Mouse (Mus musculus) mouse trophoblast stem cell (cell line): ENCODE data around the gene Kctd17.

Experiments
- in situ Hi-C, 2 experiments: fragments of 300-500 bp; cut with MseI, MboI; formaldehyde crosslinking; loops; 2 replicates in 1 of 2; 3 replicates in 1 of 2; pipeline ENCODE4 v1.15.1; 2025

Kctd17 gene

GRCm38 (mm10) chr15:78481448-78482000 lies 53.2 kb downstream of the Kctd17 start:
- in situ Hi-C loops: no loop called here

- in situ Hi-C loops: no loop called here
Measured at GRCm38 (mm10) chr15:78482518-78482917, 54.2 kb downstream of the Kctd17 start.

DNA sequence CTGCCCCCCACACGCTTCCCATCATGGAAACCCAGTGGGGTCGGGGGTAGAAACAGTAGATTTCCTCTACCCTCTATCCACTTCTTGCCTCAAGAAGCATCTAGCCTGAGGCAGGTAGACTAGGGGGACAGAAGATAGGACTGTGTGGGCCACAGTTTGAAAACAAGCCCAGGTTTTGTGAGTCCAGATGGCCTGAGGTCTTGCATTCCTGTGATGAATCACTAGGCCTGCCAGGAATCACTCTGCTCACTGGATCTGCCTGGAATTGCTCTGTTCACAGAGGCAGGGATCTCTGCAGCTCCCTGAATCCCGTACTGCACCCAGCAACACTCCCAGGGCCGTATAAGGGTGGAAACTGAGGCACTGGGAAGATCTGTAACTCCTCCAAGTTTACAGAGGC lies 54.9 kb downstream of the Kctd17 start:
- in situ Hi-C loops: no loop called here

GRCm38 (mm10) chr15:78486564-78486963 lies 58.2 kb downstream of the Kctd17 start:
- in situ Hi-C loops: no loop called here

DNA sequence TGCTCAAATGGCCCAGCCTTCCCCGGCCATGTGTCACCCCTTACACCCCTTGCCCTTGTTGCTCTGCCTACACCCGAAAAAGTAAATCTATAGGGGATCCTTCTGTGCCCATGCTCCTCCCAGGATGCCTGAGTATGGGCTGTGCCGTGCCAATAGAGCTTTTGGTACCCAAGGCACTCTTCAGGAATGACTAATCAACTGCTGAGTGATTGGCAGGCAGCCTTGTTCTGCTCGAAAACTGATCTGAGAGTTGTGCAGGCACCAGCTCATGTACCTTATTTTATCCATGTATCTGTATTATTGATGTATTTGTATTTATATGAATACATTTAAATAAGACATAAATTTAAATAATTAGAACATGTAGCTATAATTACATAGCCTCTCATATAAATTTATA lies 58.7 kb downstream of the Kctd17 start:
- in situ Hi-C loops: no loop called here
